Mouse (Mus musculus) neural tube, embryonic 13.5 days (tissue): ENCODE data around the gene Rab13. TPM values are rescaled to one million over a fixed set of nuclear protein-coding genes. Genes with fewer than 3 reads are reported as not detected.

Experiments
- ATAC-seq: fragments of 200-750 bp; cut with Nextera tagmentation; 2 replicates; pipeline ENCODE4 v1.8.0; 2017; ENCODE audit warnings: low read depth, mild to moderate bottlenecking, moderate TSS enrichment, moderate library complexity
- H3K27ac ChIP-seq: fragments of 300-500 bp; sonication (generic); replicated peaks from 2 replicates; pipeline ENCODE4 v1.5.1; 2015; ENCODE audit warnings: moderate library complexity, mild to moderate bottlenecking, inconsistent platforms
- H3K27me3 ChIP-seq: fragments of 300-500 bp; sonication (generic); 2 replicates; pipeline ENCODE4 v1.6.1; 2015; ENCODE audit warnings: mild to moderate bottlenecking, inconsistent platforms
- H3K36me3 ChIP-seq: fragments of 300-500 bp; sonication (generic); 2 replicates; pipeline ENCODE4 v1.6.1; 2015; ENCODE audit warnings: mild to moderate bottlenecking, inconsistent platforms
- H3K4me1 ChIP-seq: fragments of 300-500 bp; sonication (generic); replicated peaks from 2 replicates; pipeline ENCODE4 v1.6.1; 2015; ENCODE audit warnings: inconsistent platforms
- H3K4me2 ChIP-seq: fragments of 300-500 bp; sonication (generic); 2 replicates; pipeline ENCODE4 v1.6.1; 2015; ENCODE audit warnings: inconsistent platforms, mild to moderate bottlenecking, moderate library complexity
- H3K4me3 ChIP-seq: fragments of 300-500 bp; sonication (generic); 2 replicates; pipeline ENCODE4 v1.5.1; 2015; ENCODE audit warnings: mild to moderate bottlenecking, inconsistent platforms
- H3K9ac ChIP-seq: fragments of 300-500 bp; sonication (generic); 2 replicates; pipeline ENCODE4 v1.6.1; 2015; ENCODE audit warnings: moderate library complexity, mild to moderate bottlenecking, inconsistent platforms
- H3K9me3 ChIP-seq: fragments of 300-500 bp; sonication (generic); 2 replicates; pipeline ENCODE4 v1.6.1; 2016; ENCODE audit warnings: inconsistent platforms
- WGBS: fragments of 180-500 bp; shearing (Covaris S2); methylation state at CpG from one replicate; pipeline ENCODE4 v1.1.7; 2015; 5-methylcytosine and 5-hydroxymethylcytosine counted together
- microRNA-seq: library from miRNA; unstranded; fragments of <30 nt; microRNA quantifications from one replicate; pipeline ENCODE4, GENCODE M21; 2016
- polyA plus RNA-seq: library from polyadenylated mRNA; unstranded; fragments of >200 nt; fragmentation: Nextera tagmentation; extraction: Ambion mirVana; gene quantifications from 2 replicates; pipeline ENCODE4 v1.2.1, GENCODE M21; 2015

Gene Rab13
- polyA plus RNA-seq, 1 experiment from 2014 or later = 22.9 TPM

DNA sequence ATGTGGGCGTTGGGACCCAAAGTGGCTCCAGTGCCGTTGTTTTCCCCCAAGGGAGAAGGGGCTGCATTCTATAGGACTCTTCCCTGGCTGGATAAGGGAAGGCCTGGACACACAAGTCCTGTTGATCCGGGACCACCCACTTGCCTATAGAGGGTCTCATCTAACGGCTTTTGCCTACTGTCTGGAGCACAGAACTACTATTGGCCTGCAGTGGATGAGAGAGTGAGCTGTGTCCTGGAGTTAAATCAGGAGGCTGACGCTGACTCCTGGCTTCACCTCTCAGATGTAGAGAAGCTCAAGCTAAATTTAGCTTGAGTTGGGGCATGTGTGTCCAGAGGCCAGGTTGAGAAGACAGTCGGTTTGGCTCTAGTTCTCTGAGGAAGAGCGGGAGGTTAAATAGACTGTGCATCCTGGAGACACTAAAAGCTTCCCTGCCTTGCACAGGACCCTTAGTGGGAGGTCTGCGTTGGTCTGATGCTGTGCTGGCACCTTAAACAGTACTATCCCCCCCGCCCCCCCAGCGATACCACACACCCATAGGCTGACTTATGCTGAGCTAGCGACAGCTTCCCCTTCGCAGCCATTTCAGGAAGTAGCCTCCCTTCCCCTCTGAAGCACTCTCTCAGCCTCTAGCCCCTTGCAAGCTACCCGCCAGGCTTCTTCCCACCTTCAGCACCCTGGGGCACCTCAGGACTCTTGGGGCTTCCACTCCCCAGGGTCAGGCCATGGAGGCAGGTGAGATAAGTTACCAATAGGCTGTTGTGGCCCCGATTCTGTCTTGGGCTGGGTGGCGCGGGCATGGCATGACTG, 52.6 kb downstream of the Rab13 start:
- Histone ChIP-seq H3K36me3 (peaks cover 50% of the 10 kb centered on the region), H3K4me1 (peaks cover 11% of the 10 kb centered on the region), H3K27me3 (no peaks in the 10 kb centered on the region), H3K4me2 (peak overlapping the region; percentile 73), H3K4me3 (peak overlapping the region; percentile 82), H3K27ac (peak overlapping the region; percentile 96), H3K9ac (peak overlapping the region; percentile 93), H3K9me3 (no peaks in the 10 kb centered on the region)
- 29% methylated on average over 16 of the region's 16 CpGs for WGBS
- peak; percentile 51 for ATAC-seq

DNA sequence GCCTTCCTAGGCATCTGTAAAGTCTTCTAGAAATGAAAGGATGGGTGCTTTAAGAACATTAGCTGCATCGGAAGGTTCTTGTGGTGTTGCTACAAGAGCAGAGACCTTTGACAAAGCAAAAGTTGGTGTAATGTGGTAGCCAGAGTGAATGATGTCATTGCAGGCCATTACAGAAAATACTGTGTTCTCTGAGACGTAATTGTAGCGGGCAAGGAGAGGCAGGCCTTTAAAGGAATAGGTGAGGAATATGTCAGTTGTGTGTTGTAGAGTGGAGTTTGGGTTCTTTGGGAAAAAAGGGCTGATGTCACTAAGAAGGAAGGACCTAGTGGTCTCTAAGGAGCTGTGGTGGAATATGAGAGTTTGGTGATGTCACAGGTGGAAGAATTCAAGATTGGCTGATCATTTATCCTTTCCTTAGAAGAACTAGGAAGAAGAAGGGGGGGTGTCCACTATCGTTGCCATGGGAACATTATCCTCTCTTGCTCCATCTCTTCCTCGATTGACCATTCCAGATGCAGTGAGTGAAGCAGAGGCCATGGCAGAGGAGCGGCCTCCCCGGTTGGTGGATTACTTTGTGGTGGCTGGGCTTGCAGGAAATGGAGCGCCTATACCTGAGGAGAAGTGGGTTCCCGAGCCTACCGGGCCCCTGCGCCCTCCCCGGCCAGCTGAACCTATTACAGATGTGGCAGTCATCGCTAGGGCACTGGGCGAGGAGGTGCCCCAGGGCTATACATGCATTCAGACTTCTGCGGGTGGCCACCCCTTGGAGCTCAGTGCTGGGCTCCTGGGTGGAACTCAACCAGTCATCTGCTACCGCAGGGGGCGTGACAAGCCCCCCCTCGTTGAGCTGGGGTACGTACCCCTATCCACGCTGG, 53.6 kb downstream of the Rab13 start:
- H3K4me3 ChIP-seq = 0 out of 2 replicates have a peak overlapping the region, but pooled peaks have one; percentile 82
- H3K9me3 ChIP-seq = no peaks in the 10 kb centered on the region
- H3K4me2 ChIP-seq = peak overlapping the region; percentile 73; the same call in 1 of the 2 replicates
- H3K9ac ChIP-seq = 0 out of 2 replicates have a peak overlapping the region, but pooled peaks have one; percentile 93
- no peak for ATAC-seq
- H3K27me3 ChIP-seq = no peaks in the 10 kb centered on the region
- peaks cover 11% of the 10 kb centered on the region for H3K4me1 ChIP-seq
- 93% methylated on average over 20 of the region's 20 CpGs for WGBS
- H3K36me3 ChIP-seq = peaks cover 49% of the 10 kb centered on the region
- no peak overlapping the region; the same call in 1 of the 2 replicates for H3K27ac ChIP-seq

DNA sequence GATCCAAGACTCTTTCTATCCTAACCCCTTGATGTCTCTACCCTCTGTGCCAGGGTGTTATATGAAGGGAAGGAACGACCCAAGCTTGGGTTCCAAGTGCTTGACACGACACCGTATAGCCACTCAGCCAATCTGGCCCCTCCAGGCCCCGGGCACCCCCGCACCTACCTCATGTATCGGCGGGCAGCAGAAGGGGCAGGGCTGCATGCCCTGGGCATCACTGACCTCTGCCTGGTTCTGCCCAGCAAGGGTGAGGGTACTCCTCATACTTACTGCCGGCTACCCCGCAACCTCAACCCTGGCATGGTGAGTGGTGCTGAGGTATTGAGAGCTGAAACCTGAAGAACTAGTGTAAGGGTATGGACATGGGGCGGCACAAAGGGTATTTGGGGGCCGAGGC, 54.7 kb downstream of the Rab13 start:
- 95% methylated on average over 11 of the region's 11 CpGs for WGBS
- Histone ChIP-seq H3K4me3 (no peak overlapping the region), H3K4me2 (no peak overlapping the region), H3K4me1 (peaks cover 11% of the 10 kb centered on the region), H3K27me3 (no peaks in the 10 kb centered on the region), H3K27ac (no peak overlapping the region), H3K9me3 (no peaks in the 10 kb centered on the region), H3K9ac (no peak overlapping the region), H3K36me3 (peaks cover 49% of the 10 kb centered on the region)
- no peak for ATAC-seq

DNA sequence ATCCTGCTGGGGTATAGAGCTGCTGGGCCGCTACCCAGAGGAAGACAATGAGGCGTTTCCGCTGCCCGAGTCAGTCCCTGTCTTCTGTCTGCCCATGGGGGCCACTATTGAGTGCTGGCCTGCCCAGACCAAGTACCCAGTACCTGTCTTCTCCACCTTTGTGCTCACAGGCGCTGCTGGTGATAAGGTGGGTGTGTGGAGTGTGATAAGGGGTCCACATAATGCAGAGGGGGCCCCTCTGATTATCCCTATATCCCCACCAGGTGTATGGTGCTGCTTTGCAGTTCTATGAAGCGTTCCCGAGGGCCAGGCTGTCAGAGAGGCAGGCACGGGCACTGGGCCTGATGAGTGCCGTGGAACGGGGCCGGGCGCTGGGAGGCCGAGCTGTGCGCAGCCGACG, 55.5 kb downstream of the Rab13 start:
- H3K27me3 ChIP-seq = no peaks in the 10 kb centered on the region
- H3K9ac ChIP-seq = no peak overlapping the region
- no peak overlapping the region for H3K27ac ChIP-seq
- H3K9me3 ChIP-seq = no peaks in the 10 kb centered on the region
- no peak overlapping the region for H3K4me3 ChIP-seq
- peaks cover 11% of the 10 kb centered on the region for H3K4me1 ChIP-seq
- no peak for ATAC-seq
- peaks cover 49% of the 10 kb centered on the region for H3K36me3 ChIP-seq
- WGBS = 87% methylated on average over 16 of the region's 16 CpGs
- H3K4me2 ChIP-seq = no peak overlapping the region

DNA sequence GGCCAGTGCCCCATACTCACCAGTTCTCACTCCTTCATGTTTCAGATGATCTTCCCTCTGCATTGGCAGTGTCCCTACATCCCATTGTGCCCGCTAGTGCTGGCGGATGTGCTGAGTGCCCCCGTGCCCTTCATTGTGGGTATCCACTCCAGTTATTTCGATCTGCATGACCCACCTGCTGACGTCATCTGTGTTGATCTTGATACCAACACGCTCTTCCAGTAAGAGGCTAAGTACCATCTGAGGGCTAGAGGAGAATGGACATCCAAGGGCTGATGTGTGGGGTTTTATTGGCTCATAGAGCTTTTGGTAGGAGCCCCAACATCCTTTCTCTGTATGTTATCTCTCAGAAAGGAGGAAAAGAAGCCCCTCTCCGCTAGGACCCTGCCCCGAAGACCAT, 57.3 kb downstream of the Rab13 start:
- no peak overlapping the region for H3K27ac ChIP-seq
- no peaks in the 10 kb centered on the region for H3K9me3 ChIP-seq
- no peak overlapping the region for H3K9ac ChIP-seq
- ATAC-seq = no peak
- no peak overlapping the region for H3K4me2 ChIP-seq
- H3K27me3 ChIP-seq = no peaks in the 10 kb centered on the region
- peaks cover 11% of the 10 kb centered on the region for H3K4me1 ChIP-seq
- H3K4me3 ChIP-seq = no peak overlapping the region
- H3K36me3 ChIP-seq = peaks cover 60% of the 10 kb centered on the region
- 94% methylated on average over 8 of the region's 8 CpGs for WGBS

DNA sequence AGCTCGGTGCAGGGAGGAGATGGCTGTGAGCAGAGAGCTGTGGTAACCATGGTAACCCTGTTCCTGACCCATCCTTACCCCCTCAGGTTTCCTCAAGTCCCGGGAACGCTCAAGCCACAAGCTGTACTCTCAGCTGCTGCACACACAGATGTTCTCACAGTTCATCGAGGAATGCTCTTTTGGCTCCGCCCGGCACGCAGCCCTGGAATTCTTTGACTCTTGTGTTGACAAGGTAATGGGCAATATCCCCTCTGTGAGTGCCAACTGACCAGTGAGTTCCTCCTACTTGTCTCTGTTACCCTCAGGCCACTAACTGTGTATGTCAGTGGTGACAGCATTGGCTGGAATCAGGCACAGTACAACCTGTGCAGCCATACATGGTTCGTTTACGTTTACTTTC, 58.7 kb downstream of the Rab13 start:
- Histone ChIP-seq H3K27ac (no peak overlapping the region), H3K4me2 (no peak overlapping the region), H3K4me3 (no peak overlapping the region), H3K27me3 (no peaks in the 10 kb centered on the region), H3K9me3 (no peaks in the 10 kb centered on the region), H3K4me1 (no peaks in the 10 kb centered on the region), H3K36me3 (peaks cover 73% of the 10 kb centered on the region), H3K9ac (no peak overlapping the region)
- WGBS = 69% methylated on average over 9 of the region's 9 CpGs
- no peak for ATAC-seq

DNA sequence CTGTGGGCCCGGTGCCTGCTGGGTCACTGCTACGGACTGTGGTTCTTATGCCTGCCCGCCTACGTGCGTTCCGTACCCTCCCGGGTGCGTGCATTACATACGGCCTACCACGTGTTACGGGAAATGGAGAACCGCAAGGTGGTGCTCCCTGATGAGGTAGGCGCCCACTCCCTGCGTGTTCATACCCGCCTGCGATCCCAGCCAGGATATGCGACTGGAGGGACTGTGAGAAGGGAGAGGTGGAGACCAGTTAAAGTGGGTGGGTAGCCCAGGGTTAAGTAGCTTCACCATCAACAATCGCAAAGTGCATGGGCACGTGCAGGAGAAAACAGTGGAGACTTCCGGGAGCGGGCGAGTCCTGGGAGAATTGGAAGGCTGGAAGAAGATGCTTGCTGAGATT, 60.4 kb downstream of the Rab13 start:
- Histone ChIP-seq H3K9ac (no peak overlapping the region), H3K27ac (no peak overlapping the region), H3K4me1 (no peaks in the 10 kb centered on the region), H3K4me2 (no peak overlapping the region), H3K27me3 (no peaks in the 10 kb centered on the region), H3K4me3 (no peak overlapping the region), H3K36me3 (peaks cover 85% of the 10 kb centered on the region), H3K9me3 (no peaks in the 10 kb centered on the region)
- 93% methylated on average over 22 of the region's 22 CpGs for WGBS
- ATAC-seq = no peak

DNA sequence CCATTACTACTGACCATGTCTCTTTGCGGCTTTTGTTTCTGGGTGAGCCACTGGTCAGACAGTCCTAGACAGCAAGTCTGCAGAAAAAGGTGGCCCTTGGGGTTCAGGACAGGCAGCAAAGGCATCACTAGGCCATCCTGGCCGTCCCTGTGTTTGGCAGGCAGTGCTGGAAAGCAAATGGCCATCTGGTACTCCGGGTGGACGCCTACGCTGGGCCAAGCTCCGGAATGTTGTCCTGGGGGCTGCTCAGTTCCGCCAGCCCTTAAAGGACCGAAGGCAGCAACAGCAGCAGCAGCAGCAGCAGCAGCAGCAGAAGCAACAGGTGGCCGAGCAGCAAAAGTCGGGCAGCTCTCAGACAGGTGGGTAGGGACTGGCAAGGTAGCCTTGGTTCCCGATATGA, 61.8 kb downstream of the Rab13 start:
- Histone ChIP-seq H3K27me3 (no peaks in the 10 kb centered on the region), H3K9me3 (no peaks in the 10 kb centered on the region), H3K9ac (no peak overlapping the region), H3K4me2 (no peak overlapping the region), H3K27ac (no peak overlapping the region), H3K4me1 (no peaks in the 10 kb centered on the region), H3K36me3 (peaks cover 93% of the 10 kb centered on the region), H3K4me3 (no peak overlapping the region)
- no peak for ATAC-seq
- 93% methylated on average over 11 of the region's 11 CpGs for WGBS

Small RNA genes lying within 50 kb of the gene (microRNA-seq; reads per million reads assigned to microRNA genes)
- gene Mir7012 = not detected

Other genes starting within 250 kb of the Rab13 start
- gene Hax1, start 214.9 kb upstream of the Rab13 start, polyA plus RNA-seq = 120 and 133 TPM in 2 replicates
- 217 and 231 TPM in 2 replicates for gene 4933434E20Rik, start 162.1 kb upstream of the Rab13 start, polyA plus RNA-seq
- gene Ubap2l, start 161.1 kb upstream of the Rab13 start, polyA plus RNA-seq = 148 and 170 TPM in 2 replicates
- gene Tpm3, start 141.0 kb upstream of the Rab13 start, polyA plus RNA-seq = 373 and 399 TPM in 2 replicates
- 0.28 and 0.29 TPM in 2 replicates for gene Nup210l, start 109.6 kb upstream of the Rab13 start, polyA plus RNA-seq
- 750 and 953 TPM in 2 replicates for gene Rps27, start within 50 bp of the Rab13 start, polyA plus RNA-seq
- 85.9 and 90.3 TPM in 2 replicates for gene Jtb, start 17.9 kb downstream of the Rab13 start, polyA plus RNA-seq
- gene Creb3l4, start 29.8 kb downstream of the Rab13 start, polyA plus RNA-seq = 3.3 and 3.5 TPM in 2 replicates
- 42.4 and 54.8 TPM in 2 replicates for gene Slc39a1, start 34.5 kb downstream of the Rab13 start, polyA plus RNA-seq
- gene Crtc2, start 40.5 kb downstream of the Rab13 start, polyA plus RNA-seq = 23.7 and 27.0 TPM in 2 replicates
- gene Dennd4b, start 51.5 kb downstream of the Rab13 start, polyA plus RNA-seq = 5.9 and 7.4 TPM in 2 replicates
- 13.7 and 15.6 TPM in 2 replicates for gene Gatad2b, start 79.5 kb downstream of the Rab13 start, polyA plus RNA-seq
- 22.9 and 24.1 TPM in 2 replicates for gene Slc27a3, start 176.2 kb downstream of the Rab13 start, polyA plus RNA-seq
- gene Ints3, start 219.9 kb downstream of the Rab13 start, polyA plus RNA-seq = 29.3 and 30.8 TPM in 2 replicates